Mouse (Mus musculus): ENCODE measurements around the gene Prdm2.
A peak's percentile ranks its signal among the peaks of the same experiment; 100 is the strongest.

Prdm2 gene

GRCm38 (mm10) chr4:143212341-143213174, at the start of gene Prdm2:
TSS of gene Prdm2 (minus strand) at chr4:143212995.
- DNase-seq (ENCODE audit: low read depth, low spot score): peak; percentile 59

DNA sequence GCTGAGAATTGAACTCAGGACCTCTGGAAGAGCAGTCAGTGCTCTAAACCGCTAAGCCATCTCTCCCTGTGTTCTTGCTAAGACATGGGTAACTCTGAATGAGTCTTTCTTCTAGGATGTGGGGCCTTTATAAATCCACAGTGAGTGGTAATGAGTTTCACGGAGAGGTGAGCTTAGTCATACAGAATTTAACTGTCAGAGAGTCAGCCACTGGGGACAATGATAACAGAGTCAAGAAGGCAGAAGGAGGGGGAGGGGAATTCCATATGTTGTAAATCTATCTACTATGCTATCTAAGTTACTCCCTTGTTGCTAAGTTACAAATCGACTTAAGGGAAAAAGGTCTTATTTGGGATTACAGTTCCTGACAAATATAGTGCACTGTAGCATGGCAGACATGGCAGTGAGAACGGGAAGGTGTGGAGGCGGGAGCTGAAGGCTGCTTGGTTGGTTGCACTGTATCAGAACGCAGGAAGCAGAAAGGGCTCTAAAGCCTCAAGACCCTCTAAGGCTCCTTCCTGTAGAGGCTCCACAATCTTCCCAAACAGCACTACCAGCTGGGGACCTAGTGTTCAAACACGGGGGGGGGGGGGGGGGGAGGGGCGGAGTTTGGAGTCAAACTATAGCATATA, 47.0 kb upstream of the Prdm2 start:
- DNase-seq (ENCODE audit: low read depth, low spot score): no peak

DNA sequence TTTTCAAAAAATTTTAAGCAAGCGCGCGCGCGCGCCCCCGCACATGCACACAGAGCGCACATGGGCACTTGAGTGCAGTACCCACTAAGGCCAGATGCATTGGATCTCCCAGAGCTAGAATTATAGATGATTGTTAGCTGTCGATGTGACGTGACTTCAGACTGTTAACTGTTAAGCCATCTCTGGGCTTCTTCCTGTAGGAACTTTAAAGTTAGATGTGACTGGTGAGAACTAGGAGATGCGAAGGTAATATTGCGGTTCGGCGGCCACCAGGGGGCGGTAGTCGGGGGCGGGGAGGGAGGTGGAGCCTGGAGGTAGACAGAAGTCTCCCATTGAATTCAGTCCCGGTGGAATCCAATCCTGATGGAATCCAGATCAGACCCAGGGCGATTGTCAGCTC, 45.7 kb upstream of the Prdm2 start:
- DNase-seq (ENCODE audit: low read depth, low spot score): no peak

DNA sequence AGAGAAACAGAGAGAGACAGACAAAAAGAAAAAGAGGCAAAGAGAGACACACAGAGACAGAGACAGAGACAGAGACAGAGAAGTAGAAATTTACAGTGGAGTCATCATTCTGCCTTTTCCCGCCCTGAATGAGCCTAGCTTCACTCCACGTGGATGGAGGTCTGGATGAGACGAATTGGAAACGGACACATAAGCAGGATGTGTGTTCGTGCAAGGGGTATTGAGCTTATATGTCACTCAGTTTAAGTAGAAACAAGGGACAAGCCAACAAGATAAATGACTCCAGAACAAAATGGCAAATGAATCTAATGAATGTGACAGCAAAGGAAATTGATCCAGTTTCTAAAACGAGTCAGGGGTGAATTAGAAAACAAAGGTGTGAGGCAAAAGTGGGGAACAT, 45.2 kb upstream of the Prdm2 start:
- no peak for DNase-seq (ENCODE audit: low read depth, low spot score)

GRCm38 (mm10) chr4:143255541-143255940, 42.7 kb upstream of the Prdm2 start:
- no peak for DNase-seq (ENCODE audit: low read depth, low spot score)

GRCm38 (mm10) chr4:143253356-143253755, 40.6 kb upstream of the Prdm2 start:
- DNase-seq (ENCODE audit: low read depth, low spot score): no peak

GRCm38 (mm10) chr4:143248050-143248449, 35.3 kb upstream of the Prdm2 start:
- DNase-seq (ENCODE audit: low read depth, low spot score): no peak

DNA sequence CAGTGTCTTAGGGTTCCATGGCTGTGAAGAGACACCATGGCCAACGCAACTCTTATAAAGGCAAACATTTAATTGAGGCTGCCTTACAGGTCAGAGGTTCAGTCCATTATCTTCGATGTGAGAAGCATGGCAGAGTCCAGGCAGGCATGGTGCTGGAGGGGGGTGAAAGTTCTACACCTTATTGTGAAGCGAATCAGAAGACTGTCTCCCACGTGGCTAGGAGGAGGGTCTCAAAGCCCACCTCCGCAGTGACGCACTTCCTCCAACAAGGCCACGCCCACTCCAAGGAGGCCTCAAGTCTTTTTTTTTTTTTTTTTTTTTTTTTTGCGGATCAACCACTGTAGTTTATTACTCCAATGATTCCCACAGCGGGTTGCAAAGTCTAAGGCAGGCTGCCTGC, 28.5 kb upstream of the Prdm2 start:
- DNase-seq (ENCODE audit: low read depth, low spot score): no peak

- no peak for DNase-seq (ENCODE audit: low read depth, low spot score)
These were observed 26.9 kb upstream of the Prdm2 start for GRCm38 (mm10) chr4:143239615-143240201.

DNA sequence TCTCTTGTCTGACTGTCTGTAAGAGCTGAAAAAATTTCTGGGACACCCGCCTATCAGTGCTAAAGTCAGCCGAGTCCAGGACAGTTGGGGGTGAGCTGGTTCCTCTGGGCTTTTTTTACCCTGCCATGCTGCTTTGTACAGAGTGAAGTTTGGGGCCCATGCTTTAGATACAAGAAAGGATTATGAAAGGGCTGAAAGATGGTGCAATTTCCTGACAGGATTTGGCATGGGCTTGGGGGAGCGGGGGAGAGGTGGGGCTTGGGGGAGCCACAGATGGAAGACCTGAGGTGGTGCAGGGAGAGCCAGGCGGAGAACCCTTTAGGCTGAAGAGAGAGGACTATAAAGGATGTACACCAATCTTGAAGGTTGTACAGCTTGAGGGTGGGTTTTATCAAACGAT, 26.3 kb upstream of the Prdm2 start:
- no peak for DNase-seq (ENCODE audit: low read depth, low spot score)

- no peak for DNase-seq (ENCODE audit: low read depth, low spot score)
These were observed 25.6 kb upstream of the Prdm2 start for GRCm38 (mm10) chr4:143238241-143239031.

GRCm38 (mm10) chr4:143231790-143232422, 19.1 kb upstream of the Prdm2 start:
- DNase-seq (ENCODE audit: low read depth, low spot score): no peak

GRCm38 (mm10) chr4:143231110-143231509, 18.3 kb upstream of the Prdm2 start:
- DNase-seq (ENCODE audit: low read depth, low spot score): no peak

GRCm38 (mm10) chr4:143227976-143228375, 15.2 kb upstream of the Prdm2 start:
- DNase-seq (ENCODE audit: low read depth, low spot score): no peak

GRCm38 (mm10) chr4:143225886-143226285, 13.1 kb upstream of the Prdm2 start:
- no peak for DNase-seq (ENCODE audit: low read depth, low spot score)

DNA sequence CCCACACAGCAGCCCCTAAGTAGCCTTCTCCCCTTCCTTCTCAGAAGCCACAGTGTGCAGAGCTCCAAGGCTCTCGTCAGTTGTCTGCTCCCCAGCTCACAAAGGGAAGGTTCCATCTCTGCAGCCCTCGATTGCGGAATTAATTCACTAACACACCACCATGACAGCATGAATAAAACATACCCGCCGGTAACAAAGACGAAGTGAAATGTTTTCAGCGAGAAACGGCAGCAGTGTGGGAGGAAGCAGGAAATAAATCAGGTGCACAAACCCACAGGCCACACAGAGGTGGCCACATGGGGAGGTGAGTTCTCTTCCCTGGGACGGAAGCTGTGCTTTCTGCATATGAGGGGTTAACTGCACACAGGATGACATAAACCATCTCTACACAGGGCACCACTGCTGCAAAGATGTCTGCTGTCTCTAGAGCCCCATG, 6.5 kb upstream of the Prdm2 start:
- DNase-seq (ENCODE audit: low read depth, low spot score): no peak

- no peak for DNase-seq (ENCODE audit: low read depth, low spot score)
These were observed 6.1 kb upstream of the Prdm2 start for GRCm38 (mm10) chr4:143218858-143219257.

- DNase-seq (ENCODE audit: low read depth, low spot score): no peak
These were observed 4.4 kb upstream of the Prdm2 start for GRCm38 (mm10) chr4:143217189-143217588.

DNA sequence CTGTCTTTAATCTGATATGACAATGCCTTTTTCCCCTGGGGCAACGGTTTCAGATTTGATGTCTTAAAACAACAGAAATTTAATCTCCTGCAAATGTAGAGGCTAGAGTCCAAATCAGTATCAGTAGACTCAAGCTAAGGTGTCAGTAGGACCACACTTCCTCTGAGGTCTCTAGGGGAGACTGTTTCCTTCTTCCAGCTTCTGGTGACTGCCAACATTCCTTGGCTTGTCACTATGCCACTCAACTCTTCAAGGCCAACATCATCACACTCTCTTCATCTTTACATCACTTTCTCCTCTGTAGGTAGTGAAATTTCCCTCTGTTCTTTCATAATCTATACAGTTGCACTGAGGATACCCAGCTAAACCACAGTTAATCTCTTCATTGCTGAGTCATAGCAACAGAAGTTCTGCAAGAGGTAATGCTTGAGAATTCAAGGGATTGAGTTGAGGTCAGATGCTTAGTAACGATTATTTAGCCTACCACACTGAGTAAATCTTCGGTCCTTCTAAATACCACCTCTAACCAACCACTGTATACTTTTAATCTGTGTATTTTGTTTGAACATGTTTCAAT, 1.5 kb upstream of the Prdm2 start:
- DNase-seq (ENCODE audit: low read depth, low spot score): no peak

DNA sequence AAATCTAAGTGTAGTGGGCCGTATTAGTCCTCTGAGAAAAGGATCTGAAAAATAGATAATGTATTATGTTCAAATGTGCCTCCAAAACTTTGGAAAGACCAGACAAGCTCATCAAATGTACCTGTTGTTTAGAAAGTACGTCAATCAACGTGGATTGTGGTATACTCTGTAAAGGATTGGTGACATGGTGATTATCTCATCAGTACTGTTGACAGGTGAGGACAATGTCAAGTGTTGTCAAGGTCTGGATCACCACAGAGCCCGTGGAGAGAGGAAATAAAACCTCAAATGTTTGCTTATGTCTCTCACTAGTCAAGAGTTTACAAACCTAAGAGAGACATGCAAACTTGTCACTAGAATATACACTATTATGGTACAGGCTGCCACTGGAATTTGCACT, 776 bp upstream of the Prdm2 start:
- no peak for DNase-seq (ENCODE audit: low read depth, low spot score)

GRCm38 (mm10) chr4:143213175-143213479, 332 bp upstream of the Prdm2 start:
- no peak for DNase-seq (ENCODE audit: low read depth, low spot score)
